Mouse (Mus musculus) c-Kit-positive CD71-negative TER-119-negative erythroid progenitor cells, embryonic 14.5 days (primary cell): ENCODE measurements around the gene Zbtb11.
A peak's percentile ranks its signal among the peaks of the same experiment; 100 is the strongest.
"Not testable (repeated sequence)": the region's sequence is repeated elsewhere in the genome, so short reads cannot be mapped to it uniquely, and the experiment has no call there.

Experiments used
- DNase-seq: peaks from one replicate; pipeline ENCODE4 v3.0.0-alpha.2; 2013; ENCODE audit warnings: low read depth

Gene Zbtb11

DNA sequence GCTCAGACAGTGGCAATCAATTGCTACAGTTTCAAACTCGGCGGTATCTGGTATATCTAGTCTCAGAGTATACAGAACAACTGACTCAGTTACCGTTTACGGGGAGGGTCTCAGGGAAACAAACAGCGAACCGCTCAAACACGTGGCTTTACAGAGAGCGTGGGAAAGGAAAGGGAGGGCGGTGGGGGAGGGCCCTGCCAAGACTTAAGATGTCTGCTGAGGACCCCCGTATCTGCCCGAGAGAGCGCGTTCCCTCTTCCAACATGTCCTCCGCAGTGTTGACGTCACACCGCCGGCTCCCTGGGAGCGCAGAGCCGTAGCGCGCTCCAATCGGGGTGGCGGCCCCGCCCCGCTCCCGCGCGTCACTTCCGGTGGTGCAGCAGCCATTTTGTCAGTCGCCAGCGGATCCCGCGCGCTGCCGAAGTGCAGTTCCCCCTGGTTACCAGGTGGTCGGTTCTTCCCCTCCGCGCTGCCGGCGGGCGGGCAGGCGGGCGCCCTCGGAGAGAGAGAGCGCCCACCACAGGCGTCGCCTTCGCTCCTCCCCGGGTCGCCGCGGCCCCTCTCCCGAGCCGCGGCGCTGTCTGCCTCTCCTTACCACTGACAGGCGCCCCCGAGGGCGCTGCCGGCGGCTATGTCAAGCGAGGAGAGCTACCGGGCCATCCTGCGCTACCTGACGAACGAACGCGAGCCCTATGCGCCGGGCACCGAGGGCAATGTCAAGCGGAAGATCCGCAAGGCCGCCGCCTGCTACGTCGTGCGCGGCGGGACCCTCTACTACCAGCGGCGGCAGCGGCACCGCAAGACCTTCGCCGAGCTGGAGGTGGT is at the start of gene Zbtb11:
TSS of gene Zbtb11 (plus strand) at position 453 of the 825 bp plus-strand sequence.
- DNase-seq: peak; percentile 99

- no peak for DNase-seq
These were observed 49.7 kb upstream of the Zbtb11 start for GRCm38 (mm10) chr16:55924010-55924409.

DNA sequence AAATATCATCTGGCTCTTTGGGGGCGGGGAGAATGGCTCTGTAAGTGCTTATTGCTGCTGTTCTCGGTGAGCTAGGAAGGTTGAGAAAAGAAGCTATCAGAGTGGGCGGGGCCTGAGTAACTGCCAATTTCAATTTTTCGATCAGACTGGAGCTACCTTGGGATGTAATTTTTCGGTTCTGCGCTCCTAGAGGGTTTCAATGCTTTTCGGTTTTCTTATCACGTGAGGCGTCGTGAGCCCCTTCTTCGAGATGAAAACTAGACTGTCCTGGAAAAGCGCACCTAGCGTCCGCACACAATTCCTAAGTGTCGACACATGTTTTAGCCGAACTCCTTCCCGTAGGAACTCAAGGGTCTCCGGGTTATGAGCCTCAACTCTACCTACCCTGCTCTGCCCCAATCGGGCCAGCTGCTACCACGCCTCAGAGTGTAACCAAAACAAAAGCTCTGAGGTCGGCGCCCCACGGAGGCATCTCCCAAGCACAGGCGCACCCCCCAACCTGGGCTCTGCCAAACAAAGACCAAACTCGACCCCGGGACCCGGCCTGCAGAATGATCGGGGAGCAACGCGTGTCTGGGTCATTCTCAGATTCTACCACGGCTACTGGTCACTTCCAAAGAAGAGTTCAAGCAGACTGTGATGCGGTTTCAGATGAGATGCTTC is 39.9 kb upstream of the Zbtb11 start:
- no peak for DNase-seq

DNA sequence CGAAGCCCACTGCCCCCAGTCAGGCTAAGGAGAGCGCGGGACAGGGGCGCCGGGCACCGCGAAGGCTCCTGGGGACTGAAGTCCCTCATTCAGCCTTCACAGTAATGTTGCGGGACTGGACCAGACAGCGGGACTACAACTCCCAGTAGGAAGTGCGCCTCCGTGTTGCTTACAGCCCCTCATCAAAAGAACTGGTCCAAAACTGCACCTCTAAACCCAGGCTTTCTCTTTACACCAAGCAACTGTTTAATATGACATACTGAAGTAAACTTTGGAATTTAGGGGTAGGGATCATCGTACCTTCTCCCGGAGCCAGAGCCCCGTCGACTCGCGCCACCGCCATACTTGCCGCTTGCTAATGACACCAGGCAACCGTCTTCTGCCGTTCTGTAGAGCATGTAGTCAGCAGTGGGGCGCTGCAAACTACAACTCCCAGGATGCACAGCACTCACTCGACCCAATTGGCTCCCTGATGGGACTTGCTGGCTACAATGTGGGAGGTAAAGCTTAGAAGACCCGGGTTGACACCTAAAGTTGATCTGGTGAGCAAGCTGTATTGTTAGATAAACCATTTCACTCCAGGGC is 39.1 kb upstream of the Zbtb11 start, which contains the start of gene Cep97:
TSS of gene Cep97 (minus strand) at position 403 of the 585 bp plus-strand sequence.
- peak; percentile 82 for DNase-seq

DNA sequence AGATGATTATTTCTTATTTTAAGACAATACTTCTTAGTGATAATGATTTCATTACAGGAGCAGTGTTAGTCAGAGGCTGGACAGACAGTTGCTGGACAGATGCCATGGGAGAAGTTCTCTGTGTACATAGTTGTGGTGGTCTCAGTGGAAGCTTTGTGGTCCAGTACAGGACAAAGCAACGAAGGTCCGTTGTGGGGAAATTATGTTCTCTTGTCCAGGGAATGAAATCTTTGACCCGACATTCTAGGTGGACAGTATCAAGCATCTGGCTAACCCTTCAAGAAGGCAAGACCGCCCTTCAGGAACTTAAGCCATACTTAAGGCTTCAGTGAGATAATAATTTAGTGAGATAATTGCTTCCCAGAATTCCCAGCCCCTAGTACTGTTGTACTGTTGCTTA is 34.9 kb upstream of the Zbtb11 start:
- DNase-seq: no peak

- DNase-seq: no peak
These were observed 34.0 kb upstream of the Zbtb11 start for GRCm38 (mm10) chr16:55939703-55940102.

DNA sequence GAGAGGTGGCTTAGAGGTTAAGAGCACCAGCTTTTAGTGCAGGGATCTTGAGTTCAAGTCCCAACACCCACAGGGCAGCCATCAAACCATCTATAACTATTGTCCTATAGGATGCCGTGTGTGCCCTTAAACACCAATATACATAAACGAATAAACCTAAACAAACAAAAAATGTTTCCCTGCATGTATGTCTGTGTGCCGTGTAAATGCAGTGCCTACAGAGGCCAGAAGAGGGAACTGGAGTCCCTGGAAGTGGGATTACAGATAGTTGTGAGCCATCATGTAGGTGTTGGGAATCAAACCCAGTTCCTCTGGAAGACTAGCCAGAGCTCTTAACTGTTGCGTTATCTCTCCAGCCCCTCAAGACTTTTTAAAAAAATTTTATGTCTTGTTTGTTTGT is 32.9 kb upstream of the Zbtb11 start:
- DNase-seq: no peak

DNA sequence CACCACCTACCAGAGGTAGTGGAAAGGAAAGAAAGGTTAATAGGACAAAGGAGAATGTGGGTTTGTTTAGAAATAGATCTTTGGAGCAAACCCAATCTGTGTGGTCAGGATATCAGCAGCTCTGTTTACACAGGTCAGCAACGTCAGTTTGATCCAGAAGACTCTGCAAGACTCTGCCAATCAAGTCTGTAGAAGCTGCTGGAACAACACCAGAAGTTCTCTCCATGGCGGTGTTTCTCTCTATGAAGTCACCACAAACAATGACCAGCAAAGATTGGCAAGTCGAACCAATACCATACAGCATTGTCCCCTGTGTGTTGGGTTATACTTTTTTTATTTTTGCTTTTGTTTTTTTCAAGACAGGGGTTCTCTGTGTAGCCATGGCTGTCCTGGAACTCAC is 26.4 kb upstream of the Zbtb11 start:
- DNase-seq: no peak

- DNase-seq: not testable (repeated sequence)
These were observed 25.7 kb upstream of the Zbtb11 start for GRCm38 (mm10) chr16:55947876-55948410.

- no peak for DNase-seq
These were observed 24.7 kb upstream of the Zbtb11 start for GRCm38 (mm10) chr16:55948963-55949362.

DNA sequence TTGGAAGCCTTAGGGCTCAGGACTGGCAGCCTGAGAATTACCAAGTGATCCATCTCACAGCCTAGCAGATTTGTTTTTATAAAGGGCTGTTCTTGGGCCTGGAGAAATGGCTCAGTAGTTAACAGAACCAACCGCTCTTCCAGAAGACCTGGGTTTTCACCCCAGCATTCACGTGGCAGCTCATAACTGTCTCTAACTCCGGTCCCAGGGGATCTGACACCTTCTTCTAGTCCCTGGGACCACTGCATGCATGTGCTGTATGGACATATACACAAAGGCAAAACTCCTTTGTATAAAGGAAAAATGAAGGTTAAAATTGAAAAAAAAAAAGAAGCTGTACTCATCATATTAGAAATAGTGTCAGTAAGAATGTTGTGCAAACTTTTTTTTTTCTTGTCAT is 23.2 kb upstream of the Zbtb11 start:
- no peak for DNase-seq

DNA sequence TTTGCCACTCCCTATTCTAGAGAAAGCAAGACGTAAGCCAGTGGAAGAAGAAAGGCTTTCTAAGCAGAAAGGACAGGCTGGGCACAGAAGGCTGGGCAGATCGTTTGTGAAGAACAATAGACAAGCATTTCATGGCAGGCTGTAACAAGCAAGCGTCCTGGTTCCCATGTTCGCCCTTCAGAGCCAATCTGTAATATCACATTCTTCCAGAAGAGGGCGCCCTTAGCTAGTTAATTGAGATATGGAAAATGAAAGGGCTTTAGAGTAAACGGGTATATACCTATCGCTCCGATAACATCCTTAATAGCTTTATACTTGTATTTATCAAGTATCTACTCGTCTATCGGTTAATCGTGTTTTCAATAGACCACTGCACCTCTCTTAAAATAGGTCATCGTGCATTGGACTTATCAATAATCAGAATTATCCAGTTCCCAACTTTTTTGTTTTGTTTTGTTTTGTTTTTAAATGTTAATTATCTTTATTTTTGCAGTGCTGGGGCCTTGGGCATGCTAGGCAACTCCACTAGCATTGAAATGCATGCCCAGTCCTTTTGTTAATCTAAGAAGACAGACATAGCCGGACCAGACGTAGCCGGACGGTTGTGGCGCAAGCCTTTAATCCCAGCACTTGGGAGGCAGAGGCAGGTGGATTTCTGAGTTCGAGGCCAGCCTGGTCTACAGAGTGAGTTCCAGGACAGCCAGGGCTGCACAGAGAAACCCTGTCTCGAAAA is 22.6 kb upstream of the Zbtb11 start:
- peak; percentile 97 for DNase-seq

GRCm38 (mm10) chr16:55951679-55952327 is 21.9 kb upstream of the Zbtb11 start:
- DNase-seq: no peak

GRCm38 (mm10) chr16:55952771-55953170 is 20.9 kb upstream of the Zbtb11 start:
- no peak for DNase-seq

- DNase-seq: not testable (repeated sequence)
These were observed 19.5 kb upstream of the Zbtb11 start for GRCm38 (mm10) chr16:55954196-55954595.

- DNase-seq: not testable (repeated sequence)
These were observed 10.6 kb upstream of the Zbtb11 start for GRCm38 (mm10) chr16:55963068-55963467.

GRCm38 (mm10) chr16:55964126-55964949 is 9.3 kb upstream of the Zbtb11 start:
- no peak for DNase-seq

DNA sequence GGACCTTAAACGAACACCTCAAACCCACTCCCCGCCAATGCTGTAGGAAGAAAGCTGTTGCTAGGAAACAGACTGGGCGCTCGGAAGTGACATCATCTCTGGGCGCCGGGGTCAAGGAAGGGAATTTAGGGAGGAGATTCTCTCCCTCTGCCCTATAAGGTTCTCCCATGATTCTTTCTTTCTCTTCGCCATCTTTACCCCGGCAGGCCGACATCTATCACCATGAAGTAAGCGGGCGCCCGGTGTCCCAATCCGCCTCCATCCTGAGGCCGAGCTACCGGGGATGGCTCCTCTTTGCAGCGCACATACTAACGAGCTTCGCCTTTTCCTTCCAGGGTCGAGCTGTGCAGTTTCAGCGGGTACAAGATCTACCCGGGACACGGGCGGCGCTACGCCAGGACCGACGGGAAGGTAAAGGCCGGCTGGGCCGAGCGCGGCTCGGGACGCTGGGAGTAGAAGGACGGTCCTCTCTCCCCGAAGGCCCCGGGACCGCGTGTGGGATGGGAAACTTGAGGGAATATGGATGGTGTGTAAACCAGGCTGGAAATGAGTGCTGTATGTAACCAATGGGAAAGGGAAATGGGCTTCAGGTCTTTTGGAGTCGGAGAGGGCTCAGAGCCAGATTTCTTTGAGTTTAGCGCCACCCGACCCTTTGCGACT is 7.3 kb upstream of the Zbtb11 start, which contains the start of gene Rpl24:
TSS of gene Rpl24 (plus strand) at position 64 of the 660 bp plus-strand sequence.
- peak; percentile 87 for DNase-seq

GRCm38 (mm10) chr16:55967221-55967620 is 6.5 kb upstream of the Zbtb11 start:
- DNase-seq: no peak

GRCm38 (mm10) chr16:55969147-55969546 is 4.5 kb upstream of the Zbtb11 start:
- no peak for DNase-seq
